Mouse (Mus musculus): ENCODE results near the gene Cox15. TPM values are rescaled to one million over a fixed set of nuclear protein-coding genes. Genes with fewer than 3 reads are reported as not detected.

Cox15 gene
- polyA plus RNA-seq, 1 experiment from 2014 or later, result 10.4 TPM

DNA sequence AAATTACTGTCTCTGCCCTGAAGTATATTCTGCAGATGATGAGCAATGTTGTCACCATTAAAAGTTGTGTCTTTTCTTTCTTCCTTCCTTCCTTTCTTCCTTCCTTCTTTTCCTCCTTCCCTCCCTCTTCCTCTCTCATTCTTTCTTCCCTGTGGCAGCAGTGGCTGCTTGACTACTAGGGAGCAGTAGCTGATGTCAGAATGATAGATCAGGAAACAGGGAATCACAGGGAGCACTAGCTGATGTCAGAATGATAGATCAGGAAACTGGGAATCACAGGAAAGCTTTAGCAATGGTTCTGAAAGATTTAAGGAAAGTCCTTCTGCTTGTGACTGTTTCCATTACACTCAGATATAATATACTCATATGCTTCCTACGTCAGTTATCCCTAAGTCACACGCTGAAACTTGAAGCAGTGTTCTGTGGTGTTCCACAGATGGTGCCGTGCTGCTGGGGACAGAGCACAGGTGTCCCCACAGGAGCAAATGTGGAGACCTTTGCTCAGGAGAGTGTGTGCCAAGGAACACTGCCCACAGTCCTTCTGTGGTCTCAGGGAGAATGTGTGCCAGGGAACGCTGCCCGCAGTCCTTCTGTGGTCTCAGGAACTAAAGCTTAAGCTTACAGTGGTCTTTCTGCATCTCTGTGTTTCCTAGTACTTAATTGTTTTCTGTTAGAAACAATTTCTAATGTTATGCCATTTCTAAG is 55.0 kb downstream of the Cox15 start:
- no peak overlapping the region for H3K27ac ChIP-seq
- H3K9ac ChIP-seq, result no peak overlapping the region
- H3K4me1 ChIP-seq, result peaks cover 3% of the 10 kb centered on the region; the same call in 1 of the 2 replicates
- no peaks in the 10 kb centered on the region for H3K27me3 ChIP-seq
- H3K4me3 ChIP-seq, result no peak overlapping the region
- H3K4me2 ChIP-seq, result no peak overlapping the region
- peaks cover 22% of the 10 kb centered on the region for H3K36me3 ChIP-seq
- ATAC-seq (ENCODE audit: insufficient number of reproducible peaks, low FRiP score, low TSS enrichment, low read depth), result no peak
- H3K9me3 ChIP-seq, result no peaks in the 10 kb centered on the region
- WGBS, result 83% methylated on average over 5 of the region's 5 CpGs

- ATAC-seq (ENCODE audit: insufficient number of reproducible peaks, low FRiP score, low TSS enrichment, low read depth), result no peak
- 59% methylated on average over 10 of the region's 10 CpGs for whole genome bisulfite sequencing
Measured at GRCm38 (mm10) chr19:43695514-43695964, 57.3 kb downstream of the Cox15 start.

GRCm38 (mm10) chr19:43692815-43693214 is 60.0 kb downstream of the Cox15 start:
- H3K4me2 ChIP-seq, result no peak overlapping the region
- H3K4me1 ChIP-seq, result peaks cover 11% of the 10 kb centered on the region
- WGBS, result 93% methylated on average over 14 of the region's 14 CpGs
- H3K4me3 ChIP-seq, result no peak overlapping the region
- H3K9me3 ChIP-seq, result no peaks in the 10 kb centered on the region
- H3K27ac ChIP-seq, result no peak overlapping the region
- H3K9ac ChIP-seq, result no peak overlapping the region
- no peaks in the 10 kb centered on the region for H3K36me3 ChIP-seq
- ATAC-seq (ENCODE audit: insufficient number of reproducible peaks, low FRiP score, low TSS enrichment, low read depth), result no peak
- no peaks in the 10 kb centered on the region for H3K27me3 ChIP-seq

More at GRCm38 (mm10) chr19:43695514-43695964, 57.3 kb downstream of the Cox15 start:
- Histone ChIP-seq H3K9ac (no peak overlapping the region), H3K9me3 (no peaks in the 10 kb centered on the region), H3K4me1 (peaks cover 3% of the 10 kb centered on the region; the same call in 1 of the 2 replicates), H3K4me2 (no peak overlapping the region), H3K4me3 (no peak overlapping the region), H3K27ac (no peak overlapping the region), H3K27me3 (no peaks in the 10 kb centered on the region), H3K36me3 (peaks cover 9% of the 10 kb centered on the region)

GRCm38 (mm10) chr19:43689419-43690246 is 63.2 kb downstream of the Cox15 start, which contains the start of gene Entpd7:
Gene Entpd7, plus strand, starts transcription at chr19:43689672.
- peak; percentile 95 for ATAC-seq (ENCODE audit: insufficient number of reproducible peaks, low FRiP score, low TSS enrichment, low read depth)
- Histone ChIP-seq H3K4me3 (peak within 1 kb of the TSS; percentile 85), H3K36me3 (no peaks in the 10 kb centered on the region), H3K9ac (peak within 1 kb of the TSS; percentile 74), H3K27me3 (no peaks in the 10 kb centered on the region), H3K4me2 (peak within 1 kb of the TSS; percentile 81), H3K27ac (peak within 1 kb of the TSS; percentile 68; the same call in 1 of the 2 replicates), H3K4me1 (peaks cover 11% of the 10 kb centered on the region), H3K9me3 (no peaks in the 10 kb centered on the region)
- WGBS, result under 1% methylated on average over 60 of the region's 60 CpGs

Other genes with a start within 250 kb of the Cox15 start
- gene Got1, start 228.4 kb downstream of the Cox15 start, polyA plus RNA-seq (2015; fragmentation: Nextera tagmentation; extraction: Ambion mirVana), result 22.7 and 30.6 TPM in 2 replicates
- gene Nkx2-3, start 140.7 kb downstream of the Cox15 start, polyA plus RNA-seq (2015; fragmentation: Nextera tagmentation; extraction: Ambion mirVana), result not detected in 2 replicates
- gene Slc25a28, start 78.1 kb downstream of the Cox15 start, polyA plus RNA-seq (2015; fragmentation: Nextera tagmentation; extraction: Ambion mirVana), result 13.5 and 13.9 TPM in 2 replicates
- gene Entpd7, start 63.3 kb downstream of the Cox15 start, polyA plus RNA-seq (2015; fragmentation: Nextera tagmentation; extraction: Ambion mirVana), result 9.9 and 11.5 TPM in 2 replicates
- gene Cutc, start within 50 bp of the Cox15 start, polyA plus RNA-seq (2015; fragmentation: Nextera tagmentation; extraction: Ambion mirVana), result 13.6 and 13.7 TPM in 2 replicates
- 0.03 TPM in 1 of 2 replicates, not detected in the other for gene Abcc2, start 29.2 kb upstream of the Cox15 start, polyA plus RNA-seq (2015; fragmentation: Nextera tagmentation; extraction: Ambion mirVana)
- gene Dnmbp, start 187.2 kb upstream of the Cox15 start, polyA plus RNA-seq (2015; fragmentation: Nextera tagmentation; extraction: Ambion mirVana), result 22.9 and 23.8 TPM in 2 replicates
- 0.18 TPM in 1 of 2 replicates, not detected in the other for gene Cpn1, start 233.6 kb upstream of the Cox15 start, polyA plus RNA-seq (2015; fragmentation: Nextera tagmentation; extraction: Ambion mirVana)